Mouse (Mus musculus) heart, embryonic 16.5 days (tissue): ENCODE measurements around the gene 1700017B05Rik. TPM values are rescaled to one million over a fixed set of nuclear protein-coding genes. Genes with fewer than 3 reads are reported as not detected.
"Not testable (repeated sequence)": the region's sequence is repeated elsewhere in the genome, so short reads cannot be mapped to it uniquely, and the experiment has no call there.

Experiments
- ATAC-seq: fragments of 200-750 bp; cut with Nextera tagmentation; replicated peaks from 2 replicates; pipeline ENCODE4 v1.8.0; 2017; ENCODE audit warnings: moderate number of reproducible peaks; ENCODE audit not compliant: insufficient read depth, low FRiP score; ENCODE audit errors: extremely low read depth
- H3K27ac ChIP-seq: fragments of 300-500 bp; sonication (generic); 2 replicates; pipeline ENCODE4 v1.5.1; 2014; ENCODE audit warnings: mild to moderate bottlenecking, low read length, control low read depth, moderate library complexity
- H3K27me3 ChIP-seq: fragments of 300-500 bp; sonication (generic); 2 replicates; pipeline ENCODE4 v1.6.1; 2014; ENCODE audit warnings: low read length, mixed read lengths; ENCODE audit not compliant: control insufficient read depth, insufficient read depth
- H3K36me3 ChIP-seq: fragments of 300-500 bp; sonication (generic); 2 replicates; pipeline ENCODE4 v1.6.1; 2014; ENCODE audit not compliant: control insufficient read depth, insufficient read depth
- H3K4me1 ChIP-seq: fragments of 300-500 bp; sonication (generic); 2 replicates; pipeline ENCODE4 v1.6.1; 2014; ENCODE audit warnings: low read length, mixed read lengths; ENCODE audit not compliant: control insufficient read depth, insufficient read depth
- H3K4me2 ChIP-seq: fragments of 300-500 bp; sonication (generic); 2 replicates; pipeline ENCODE4 v1.6.1; 2014; ENCODE audit warnings: low read depth, mild to moderate bottlenecking, control low read depth, low read length
- H3K4me3 ChIP-seq: fragments of 300-500 bp; sonication (generic); 2 replicates; pipeline ENCODE4 v1.5.1; 2014; ENCODE audit warnings: mild to moderate bottlenecking, control low read depth, low read length
- H3K9ac ChIP-seq: fragments of 300-500 bp; sonication (generic); 2 replicates; pipeline ENCODE4 v1.6.1; 2014; ENCODE audit warnings: low read length, control low read depth
- H3K9me3 ChIP-seq: fragments of 300-500 bp; sonication (generic); replicated peaks from 2 replicates; pipeline ENCODE4 v1.6.1; 2016; ENCODE audit warnings: low read length; ENCODE audit not compliant: control insufficient read depth
- WGBS: fragments of 180-500 bp; shearing (Covaris S2); extraction: QIAGEN DNeasy Blood & Tissue Kit; methylation state at CpG from one replicate; pipeline ENCODE4 v1.1.7; 2014; 5-methylcytosine and 5-hydroxymethylcytosine counted together
- polyA plus RNA-seq: library from polyadenylated mRNA; unstranded; fragments of >200 nt; fragmentation: Nextera tagmentation; extraction: Ambion mirVana; gene quantifications from 2 replicates; pipeline ENCODE4 v1.2.1, GENCODE M21; 2015

Gene 1700017B05Rik
- polyA plus RNA-seq, 1 experiment from 2014 or later = 14.2 TPM

GRCm38 (mm10) chr9:57220356-57220755 is 42.1 kb downstream of the 1700017B05Rik start:
- Histone ChIP-seq H3K9ac (no peak overlapping the region), H3K4me1 (no peaks in the 10 kb centered on the region), H3K9me3 (0 out of 2 replicates have a peak, but pooled peaks cover 3% of the 10 kb centered on the region), H3K27me3 (no peaks in the 10 kb centered on the region), H3K4me2 (no peak overlapping the region), H3K36me3 (no peaks in the 10 kb centered on the region), H3K27ac (no peak overlapping the region), H3K4me3 (no peak overlapping the region)
- ATAC-seq = no peak
- 14% methylated on average over 6 of the region's 6 CpGs for WGBS

DNA sequence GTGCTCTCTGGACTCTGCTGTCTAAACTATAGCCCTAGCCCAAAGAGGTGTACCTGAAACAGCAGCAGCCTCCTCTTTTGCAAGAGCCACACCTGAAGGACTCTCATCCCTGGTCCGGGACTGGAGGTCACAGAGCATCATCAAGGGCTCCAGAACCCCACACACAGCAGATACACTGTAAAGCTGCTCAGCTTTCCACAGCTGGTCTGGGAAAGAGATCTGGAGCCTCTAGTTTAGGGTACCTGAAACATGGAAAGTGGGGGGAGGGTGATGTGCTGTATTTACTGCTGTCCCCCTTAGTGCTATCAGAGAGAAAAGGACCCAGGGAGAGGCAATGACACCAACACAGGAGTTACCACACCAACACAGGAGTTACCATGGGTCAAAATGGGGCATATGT is 42.9 kb downstream of the 1700017B05Rik start:
- no peak for ATAC-seq
- no peak overlapping the region for H3K27ac ChIP-seq
- WGBS = 78% methylated on average over 1 of the region's 1 CpGs
- H3K9me3 ChIP-seq = 0 out of 2 replicates have a peak, but pooled peaks cover 3% of the 10 kb centered on the region
- H3K4me3 ChIP-seq = no peak overlapping the region
- H3K9ac ChIP-seq = no peak overlapping the region
- no peaks in the 10 kb centered on the region for H3K36me3 ChIP-seq
- no peaks in the 10 kb centered on the region for H3K27me3 ChIP-seq
- no peaks in the 10 kb centered on the region for H3K4me1 ChIP-seq
- H3K4me2 ChIP-seq = no peak overlapping the region

GRCm38 (mm10) chr9:57218776-57219175 is 43.6 kb downstream of the 1700017B05Rik start:
- H3K27me3 ChIP-seq = no peaks in the 10 kb centered on the region
- ATAC-seq = no peak
- no peak overlapping the region for H3K4me2 ChIP-seq
- H3K9me3 ChIP-seq = 0 out of 2 replicates have a peak, but pooled peaks cover 3% of the 10 kb centered on the region
- H3K36me3 ChIP-seq = no peaks in the 10 kb centered on the region
- H3K4me1 ChIP-seq = no peaks in the 10 kb centered on the region
- no peak overlapping the region for H3K4me3 ChIP-seq
- no peak overlapping the region for H3K27ac ChIP-seq
- no peak overlapping the region for H3K9ac ChIP-seq
- WGBS = 81% methylated on average over 5 of the region's 5 CpGs

DNA sequence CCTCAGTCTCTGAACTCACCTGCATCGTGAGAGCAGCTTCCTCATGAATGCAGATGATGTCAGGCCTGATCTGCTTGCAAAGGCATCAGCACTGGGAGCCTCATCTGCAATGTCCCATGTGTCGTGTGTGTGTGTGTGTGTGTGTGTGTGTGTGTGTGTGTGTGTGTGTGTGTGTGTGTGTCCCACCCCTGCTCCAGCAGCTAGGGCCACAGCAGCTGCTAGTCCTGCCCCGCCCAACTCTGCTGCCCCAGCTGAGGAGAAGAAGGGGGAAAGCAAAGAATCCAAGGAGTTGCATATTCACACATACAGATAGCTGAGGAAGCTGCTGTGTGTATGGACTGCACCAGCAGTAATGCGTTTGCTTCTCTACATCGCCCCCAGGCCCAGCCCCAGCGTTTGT is 45.2 kb downstream of the 1700017B05Rik start:
- Histone ChIP-seq H3K9ac (no peak overlapping the region), H3K4me2 (no peak overlapping the region), H3K9me3 (no peaks in the 10 kb centered on the region), H3K27me3 (no peaks in the 10 kb centered on the region), H3K36me3 (no peaks in the 10 kb centered on the region), H3K4me1 (no peaks in the 10 kb centered on the region), H3K4me3 (no peak overlapping the region), H3K27ac (no peak overlapping the region)
- WGBS = 72% methylated on average over 6 of the region's 6 CpGs
- no peak for ATAC-seq

DNA sequence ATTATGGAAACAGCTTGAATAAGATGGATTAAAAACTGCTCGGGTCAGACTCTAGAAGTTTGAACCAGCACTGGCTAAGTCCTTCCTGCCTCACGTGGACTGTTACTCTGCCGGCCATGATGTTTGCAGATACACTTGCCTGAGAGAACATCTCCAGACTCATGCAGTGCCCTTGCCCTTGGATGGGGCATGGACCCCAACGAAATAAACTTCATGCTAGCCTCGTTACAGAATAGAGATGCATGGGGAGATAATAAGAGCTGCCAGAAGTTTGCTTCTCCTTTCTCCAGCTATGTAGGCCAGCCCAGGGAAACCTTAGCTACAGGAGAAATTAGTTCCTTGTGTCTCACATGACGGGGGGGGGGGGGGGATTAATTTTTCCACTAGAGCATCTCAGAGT is 47.9 kb downstream of the 1700017B05Rik start:
- Histone ChIP-seq H3K9ac (no peak overlapping the region), H3K4me2 (no peak overlapping the region), H3K9me3 (no peaks in the 10 kb centered on the region), H3K4me1 (no peaks in the 10 kb centered on the region), H3K4me3 (no peak overlapping the region), H3K36me3 (no peaks in the 10 kb centered on the region), H3K27ac (no peak overlapping the region), H3K27me3 (no peaks in the 10 kb centered on the region)
- WGBS = 68% methylated on average over 6 of the region's 6 CpGs
- no peak for ATAC-seq

- ATAC-seq = no peak
- no peaks in the 10 kb centered on the region for H3K36me3 ChIP-seq
- no peak overlapping the region for H3K27ac ChIP-seq
- no peak overlapping the region for H3K4me2 ChIP-seq
- H3K9me3 ChIP-seq = no peaks in the 10 kb centered on the region
- no peaks in the 10 kb centered on the region for H3K4me1 ChIP-seq
- H3K4me3 ChIP-seq = no peak overlapping the region
- H3K9ac ChIP-seq = no peak overlapping the region
- no peaks in the 10 kb centered on the region for H3K27me3 ChIP-seq
- WGBS = 66% methylated on average over 9 of the region's 9 CpGs
Measured at GRCm38 (mm10) chr9:57212448-57213222, 49.8 kb downstream of the 1700017B05Rik start.

DNA sequence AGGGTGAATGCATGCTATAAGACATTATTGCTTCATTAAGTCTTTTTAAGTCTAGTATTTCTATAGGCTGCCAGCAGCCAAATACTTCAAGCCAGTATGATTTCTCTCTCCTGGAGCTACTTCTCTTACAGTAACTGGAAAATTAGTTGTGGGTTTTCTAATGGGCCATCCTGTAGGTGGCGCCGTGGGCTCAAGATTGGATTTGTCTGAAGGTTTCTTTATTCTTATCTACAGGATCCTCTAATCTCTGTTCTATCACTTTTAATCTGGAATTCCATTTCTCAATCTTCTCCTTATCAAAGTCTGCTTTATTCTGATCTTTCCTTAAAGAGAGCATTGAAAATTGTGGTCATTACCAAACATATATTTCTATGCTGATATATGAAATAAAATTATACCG is 53.1 kb downstream of the 1700017B05Rik start:
- WGBS = 34% methylated on average over 3 of the region's 3 CpGs
- H3K36me3 ChIP-seq = no peaks in the 10 kb centered on the region
- no peak overlapping the region for H3K27ac ChIP-seq
- H3K4me1 ChIP-seq = no peaks in the 10 kb centered on the region
- no peaks in the 10 kb centered on the region for H3K9me3 ChIP-seq
- no peak overlapping the region for H3K4me2 ChIP-seq
- no peaks in the 10 kb centered on the region for H3K27me3 ChIP-seq
- no peak overlapping the region for H3K9ac ChIP-seq
- H3K4me3 ChIP-seq = no peak overlapping the region
- ATAC-seq = no peak

GRCm38 (mm10) chr9:57206896-57207295 is 55.5 kb downstream of the 1700017B05Rik start:
- H3K9me3 ChIP-seq = no peaks in the 10 kb centered on the region
- H3K27me3 ChIP-seq = no peaks in the 10 kb centered on the region
- no peak overlapping the region for H3K27ac ChIP-seq
- no peaks in the 10 kb centered on the region for H3K36me3 ChIP-seq
- no peaks in the 10 kb centered on the region for H3K4me1 ChIP-seq
- no peak overlapping the region for H3K4me3 ChIP-seq
- ATAC-seq = no peak
- no peak overlapping the region for H3K9ac ChIP-seq
- WGBS = 60% methylated on average over 2 of the region's 2 CpGs
- H3K4me2 ChIP-seq = no peak overlapping the region

GRCm38 (mm10) chr9:57203571-57203970 is 58.8 kb downstream of the 1700017B05Rik start:
- not testable (repeated sequence) for ATAC-seq, H3K36me3 ChIP-seq, H3K4me1 ChIP-seq, H3K9ac ChIP-seq, H3K9me3 ChIP-seq, H3K27me3 ChIP-seq, H3K4me2 ChIP-seq, H3K27ac ChIP-seq, H3K4me3 ChIP-seq
- 27% methylated on average over 13 of the region's 13 CpGs for WGBS
